Mouse (Mus musculus) midbrain, embryonic 15.5 days (tissue): ENCODE results near the gene B4galnt2. TPM values are rescaled to one million over a fixed set of nuclear protein-coding genes. Genes with fewer than 3 reads are reported as not detected.
"Not testable (repeated sequence)": the region's sequence is repeated elsewhere in the genome, so short reads cannot be mapped to it uniquely, and the experiment has no call there.

Experiments used
- ATAC-seq: fragments of 200-750 bp; cut with Nextera tagmentation; replicated peaks from 2 replicates; pipeline ENCODE4 v1.8.0; 2017; ENCODE audit warnings: moderate TSS enrichment
- H3K27ac ChIP-seq: fragments of 300-500 bp; sonication (generic); 2 replicates; pipeline ENCODE4 v1.5.1; 2015; ENCODE audit warnings: mild to moderate bottlenecking, inconsistent platforms
- H3K27me3 ChIP-seq: fragments of 300-500 bp; sonication (generic); replicated peaks from 2 replicates; pipeline ENCODE4 v1.6.1; 2015; ENCODE audit warnings: inconsistent platforms
- H3K36me3 ChIP-seq: fragments of 300-500 bp; sonication (generic); replicated peaks from 2 replicates; pipeline ENCODE4 v1.6.1; 2015; ENCODE audit warnings: inconsistent platforms
- H3K4me1 ChIP-seq: fragments of 300-500 bp; sonication (generic); 2 replicates; pipeline ENCODE4 v1.6.1; 2015; ENCODE audit warnings: inconsistent platforms
- H3K4me2 ChIP-seq: fragments of 300-500 bp; sonication (generic); 2 replicates; pipeline ENCODE4 v1.6.1; 2015; ENCODE audit warnings: inconsistent platforms, mild to moderate bottlenecking, moderate library complexity
- H3K4me3 ChIP-seq: fragments of 300-500 bp; sonication (generic); 2 replicates; pipeline ENCODE4 v1.5.1; 2015; ENCODE audit warnings: mild to moderate bottlenecking, inconsistent platforms
- H3K9ac ChIP-seq: fragments of 300-500 bp; sonication (generic); 2 replicates; pipeline ENCODE4 v1.6.1; 2015; ENCODE audit warnings: mild to moderate bottlenecking, inconsistent platforms
- H3K9me3 ChIP-seq: fragments of 300-500 bp; sonication (generic); 2 replicates; pipeline ENCODE4 v1.6.1; 2016; ENCODE audit warnings: inconsistent platforms
- WGBS: fragments of 180-500 bp; shearing (Covaris S2); methylation state at CpG from one replicate; pipeline ENCODE4 v1.1.7; 2015; ENCODE audit warnings: mixed read lengths; 5-methylcytosine and 5-hydroxymethylcytosine counted together
- polyA plus RNA-seq: library from polyadenylated mRNA; unstranded; fragments of >200 nt; fragmentation: Nextera tagmentation; extraction: Ambion mirVana; gene quantifications from 2 replicates; pipeline ENCODE4 v1.2.1, GENCODE M21; 2015

Gene B4galnt2
- polyA plus RNA-seq, 1 experiment from 2014 or later: not detected

DNA sequence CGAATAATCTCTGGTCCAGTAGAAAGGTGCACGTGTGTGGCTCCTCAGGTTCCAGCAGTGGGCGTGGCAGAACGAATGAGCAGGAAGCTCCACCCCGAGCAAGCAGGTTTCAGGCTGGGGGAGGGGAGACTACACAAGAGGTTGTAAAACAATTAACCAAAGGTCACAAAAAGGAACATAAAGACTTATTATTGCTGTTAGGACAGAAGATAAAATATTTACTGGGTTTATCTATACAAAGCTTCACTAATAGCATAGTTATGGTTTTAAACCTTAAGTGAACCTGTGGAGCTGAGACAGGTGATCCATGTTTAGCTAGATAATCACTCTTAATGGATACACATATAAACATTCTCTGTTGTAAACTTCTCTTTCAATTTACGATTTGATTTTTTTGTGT lies 8.8 kb upstream of the B4galnt2 start:
- H3K9ac ChIP-seq, H3K4me1 ChIP-seq, H3K36me3 ChIP-seq, H3K9me3 ChIP-seq, ATAC-seq, H3K4me2 ChIP-seq, H3K4me3 ChIP-seq, H3K27ac ChIP-seq: not testable (repeated sequence)
- H3K27me3 ChIP-seq: peaks cover 12% of the 10 kb centered on the region
- WGBS: 2% methylated on average over 4 of the region's 6 CpGs

DNA sequence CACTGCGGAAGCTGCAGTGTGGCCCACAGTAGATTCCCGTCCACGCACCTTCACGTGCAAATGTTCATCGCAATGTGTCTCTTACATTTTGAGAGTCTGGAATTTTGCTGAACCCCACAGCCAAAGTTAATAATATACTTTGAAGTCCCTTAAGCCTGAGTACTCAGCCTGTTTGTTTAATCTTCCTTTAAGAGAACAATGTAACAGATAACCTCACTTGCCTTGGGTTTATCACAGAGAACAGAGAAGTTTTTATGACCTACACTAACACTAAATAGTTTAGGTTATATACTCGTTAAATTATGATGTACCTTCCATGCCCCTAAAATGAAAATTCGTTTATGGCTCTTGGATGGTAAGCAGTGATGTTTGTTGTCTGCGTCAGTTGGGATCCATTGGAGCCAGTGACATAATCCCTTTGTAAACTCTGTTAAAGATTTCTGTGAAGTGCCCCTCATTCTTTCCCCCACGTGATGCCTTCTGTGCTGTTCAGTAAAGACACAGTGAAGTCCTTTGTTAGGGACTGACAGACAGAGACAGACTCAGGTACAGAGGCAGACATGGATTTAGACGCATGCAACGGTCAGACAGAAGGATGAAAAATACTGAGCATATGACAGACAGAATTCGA lies 7.4 kb upstream of the B4galnt2 start:
- Histone ChIP-seq H3K4me3 (no peak overlapping the region), H3K36me3 (no peaks in the 10 kb centered on the region), H3K27me3 (peaks cover 22% of the 10 kb centered on the region), H3K4me2 (no peak overlapping the region), H3K4me1 (no peaks in the 10 kb centered on the region), H3K27ac (no peak overlapping the region), H3K9ac (no peak overlapping the region), H3K9me3 (no peaks in the 10 kb centered on the region)
- WGBS: 54% methylated on average over 12 of the region's 12 CpGs
- no peak for ATAC-seq

DNA sequence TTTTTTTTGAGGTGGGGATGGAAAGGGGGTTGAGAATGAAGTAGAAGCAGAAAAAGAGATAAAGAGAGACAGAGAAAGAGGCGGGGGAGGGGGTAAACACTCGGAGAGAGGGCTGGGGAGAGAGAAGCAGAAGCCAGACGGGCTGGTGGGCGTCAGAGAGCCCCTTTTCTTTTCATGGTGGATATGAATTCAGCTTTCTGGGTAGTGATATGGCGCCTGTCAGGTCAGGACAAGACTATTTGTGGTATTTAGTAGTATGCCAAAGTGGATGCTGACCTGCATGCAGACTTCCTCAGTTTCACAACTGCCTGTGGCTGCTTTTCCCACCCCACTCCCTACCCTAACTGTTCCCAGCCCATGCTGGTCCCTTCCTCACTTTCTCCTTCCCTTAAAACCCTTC lies 1.7 kb upstream of the B4galnt2 start:
- no peak overlapping the region for H3K4me3 ChIP-seq
- no peak for ATAC-seq
- peaks cover 20% of the 10 kb centered on the region for H3K4me1 ChIP-seq
- H3K36me3 ChIP-seq: no peaks in the 10 kb centered on the region
- peaks cover 61% of the 10 kb centered on the region for H3K27me3 ChIP-seq
- H3K4me2 ChIP-seq: no peak overlapping the region
- no peak overlapping the region for H3K9ac ChIP-seq
- H3K9me3 ChIP-seq: no peaks in the 10 kb centered on the region
- H3K27ac ChIP-seq: no peak overlapping the region
- WGBS: 5% methylated on average over 5 of the region's 5 CpGs

DNA sequence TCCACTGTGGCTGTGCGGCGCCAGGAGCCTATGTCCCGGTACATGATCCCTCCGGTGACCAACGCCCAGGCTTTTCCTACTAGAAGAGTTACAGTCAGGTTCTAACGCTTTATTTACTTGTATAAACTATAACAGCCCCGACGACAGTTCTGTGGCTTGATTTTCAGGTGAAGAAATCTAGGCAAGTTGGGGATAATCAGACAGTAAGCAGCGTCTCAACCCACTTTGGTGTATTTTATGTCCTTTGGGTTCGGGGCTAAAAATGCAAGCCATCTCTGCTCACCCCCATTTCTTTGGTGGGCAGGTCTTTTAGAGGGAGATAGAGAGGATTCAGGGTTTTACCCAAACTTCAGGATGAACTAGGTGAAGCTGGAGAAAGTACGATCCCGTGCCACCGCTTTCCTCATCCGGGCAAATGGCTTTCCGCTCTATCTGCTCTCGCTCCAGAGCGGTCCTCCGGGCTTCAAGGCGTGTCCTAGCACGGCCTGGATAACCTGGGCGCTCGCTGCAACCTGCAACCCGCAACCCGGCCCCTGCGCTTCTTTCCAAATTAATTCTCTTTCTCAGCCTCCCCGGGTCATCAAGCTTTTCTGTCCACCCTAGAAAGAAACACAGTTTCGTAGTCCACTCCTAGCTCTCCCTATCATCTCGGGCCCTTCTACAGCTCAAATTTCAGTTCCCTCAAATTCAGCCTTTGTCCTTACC lies 467 bp upstream of the B4galnt2 start:
- Histone ChIP-seq H3K4me3 (peak overlapping the region; percentile 20), H3K9me3 (no peaks in the 10 kb centered on the region), H3K36me3 (no peaks in the 10 kb centered on the region), H3K4me1 (peaks cover 20% of the 10 kb centered on the region), H3K9ac (no peak overlapping the region), H3K27ac (no peak overlapping the region), H3K4me2 (peak overlapping the region; percentile 32), H3K27me3 (peaks cover 68% of the 10 kb centered on the region)
- WGBS: under 1% methylated on average over 28 of the region's 28 CpGs
- ATAC-seq: no peak

DNA sequence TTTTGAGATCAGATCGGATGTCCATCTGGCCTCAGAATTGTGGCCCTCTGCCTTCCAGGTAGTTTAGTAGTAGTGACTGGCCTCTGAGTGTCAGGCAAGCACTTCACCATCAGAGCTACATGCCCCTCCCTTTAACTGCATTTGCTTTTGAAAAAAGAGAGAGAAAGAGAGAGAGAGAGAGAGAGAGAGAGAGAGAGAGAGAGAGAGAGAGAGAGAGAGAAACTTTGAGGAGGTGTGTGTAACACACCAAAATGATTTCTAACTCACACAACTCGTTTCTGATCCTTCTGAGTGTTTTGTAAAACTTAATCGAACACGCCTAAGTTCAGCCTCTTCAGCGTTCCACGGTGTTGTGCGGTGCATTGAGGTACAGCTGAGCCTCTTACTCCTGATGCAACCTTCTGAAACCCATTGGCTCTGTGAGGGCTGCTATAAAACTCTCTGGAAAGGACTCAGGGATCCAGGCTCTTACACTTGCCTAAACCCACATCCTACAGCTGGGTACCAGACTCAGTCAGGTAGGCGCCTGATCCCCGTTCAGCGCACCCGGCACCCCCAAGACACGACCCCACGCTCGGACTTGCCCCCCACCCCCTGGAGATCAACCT lies 628 bp downstream of the B4galnt2 start:
- peaks cover 68% of the 10 kb centered on the region for H3K27me3 ChIP-seq
- ATAC-seq: no peak
- no peaks in the 10 kb centered on the region for H3K36me3 ChIP-seq
- 4% methylated on average over 14 of the region's 14 CpGs for WGBS
- H3K9me3 ChIP-seq: no peaks in the 10 kb centered on the region
- H3K4me3 ChIP-seq: peak overlapping the region; percentile 9; the same call in 1 of the 2 replicates
- H3K9ac ChIP-seq: no peak overlapping the region
- peaks cover 20% of the 10 kb centered on the region for H3K4me1 ChIP-seq
- peak overlapping the region; percentile 32 for H3K4me2 ChIP-seq
- H3K27ac ChIP-seq: no peak overlapping the region

DNA sequence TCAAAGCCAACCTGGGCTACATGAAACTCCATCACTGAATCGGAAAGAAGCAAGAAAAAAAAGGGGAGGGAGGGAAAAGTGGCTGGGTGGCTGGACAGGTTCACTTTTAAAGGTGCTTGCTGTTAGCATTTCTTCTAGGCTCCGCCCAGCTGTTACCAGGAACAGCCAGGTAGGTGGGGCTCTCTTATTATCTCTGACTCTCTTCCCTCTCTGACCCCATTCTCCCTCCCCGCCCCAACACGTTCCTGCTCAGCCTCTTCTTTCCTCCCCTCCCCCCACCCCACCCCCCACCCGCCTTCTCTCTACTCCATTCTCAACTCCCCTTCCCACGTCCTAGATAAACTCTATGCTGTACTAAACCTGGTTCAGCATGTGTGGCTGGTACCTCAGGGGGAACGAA lies 3.1 kb downstream of the B4galnt2 start:
- peaks cover 20% of the 10 kb centered on the region for H3K4me1 ChIP-seq
- 23% methylated on average over 6 of the region's 7 CpGs for WGBS

DNA sequence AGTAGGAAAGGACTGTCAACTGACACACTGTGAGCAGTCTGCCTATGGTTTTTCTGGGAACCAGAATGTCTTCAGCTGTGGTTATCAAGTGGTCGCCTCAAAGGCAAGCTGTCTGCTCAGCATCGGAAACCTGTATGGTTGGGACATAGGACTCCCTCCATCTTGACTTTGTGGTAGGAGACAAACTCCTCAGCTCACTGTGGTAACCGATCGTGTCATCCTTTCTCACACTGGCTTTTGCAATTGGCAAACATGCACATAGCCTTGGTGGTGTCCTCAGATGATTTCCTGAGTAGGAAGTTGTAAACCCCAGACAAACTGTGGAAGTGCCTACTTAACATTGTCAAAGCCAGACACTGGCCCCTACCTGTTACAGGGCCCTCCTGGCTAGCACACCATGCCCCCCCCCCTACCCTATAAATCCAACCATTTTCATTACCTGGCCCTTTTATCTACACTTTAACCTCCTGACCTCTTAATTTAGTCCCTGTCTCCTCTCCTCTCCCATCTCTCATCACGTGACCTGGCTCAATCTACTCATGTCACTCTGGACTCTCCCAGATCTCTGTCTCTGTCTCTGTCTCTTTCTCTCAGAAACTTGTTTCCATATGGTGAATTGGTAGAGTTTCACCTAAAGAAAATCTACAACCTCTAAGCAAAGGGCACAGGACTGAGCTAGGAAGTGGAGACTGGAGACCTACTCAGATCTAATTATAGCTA lies 6.7 kb downstream of the B4galnt2 start:
- 89% methylated on average over 5 of the region's 5 CpGs for WGBS
- Histone ChIP-seq H3K36me3 (no peaks in the 10 kb centered on the region), H3K4me3 (no peak overlapping the region), H3K27me3 (peaks cover 20% of the 10 kb centered on the region), H3K9ac (no peak overlapping the region), H3K27ac (no peak overlapping the region), H3K4me1 (no peaks in the 10 kb centered on the region), H3K9me3 (no peaks in the 10 kb centered on the region), H3K4me2 (no peak overlapping the region)
- ATAC-seq: no peak

More for the DNA sequence above, 3.1 kb downstream of the B4galnt2 start:
- H3K9me3 ChIP-seq: no peaks in the 10 kb centered on the region
- ATAC-seq: no peak
- no peak overlapping the region for H3K9ac ChIP-seq
- no peak overlapping the region for H3K4me2 ChIP-seq
- no peak overlapping the region for H3K27ac ChIP-seq
- H3K4me3 ChIP-seq: no peak overlapping the region
- peaks cover 50% of the 10 kb centered on the region for H3K27me3 ChIP-seq
- H3K36me3 ChIP-seq: no peaks in the 10 kb centered on the region

DNA sequence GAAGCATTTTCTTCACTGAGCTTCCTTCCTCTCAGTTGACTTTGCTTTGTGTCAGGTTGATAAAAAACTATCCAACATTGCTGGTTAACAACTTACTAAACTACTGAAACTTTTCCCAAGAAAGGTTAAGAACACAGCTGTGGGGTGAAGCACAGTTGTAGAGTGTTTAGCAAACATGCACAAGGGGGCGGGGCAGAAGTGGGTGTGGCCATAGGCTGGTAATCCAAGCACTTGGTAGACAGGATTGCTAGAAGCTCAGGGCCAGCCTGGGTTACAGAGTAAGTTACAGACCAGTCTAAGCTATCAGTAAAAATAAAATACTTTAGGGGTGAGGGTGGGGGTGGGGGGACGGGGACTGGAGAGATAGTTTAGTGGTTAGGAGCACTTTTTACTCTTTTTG lies 10.4 kb downstream of the B4galnt2 start:
- 70% methylated on average over 2 of the region's 2 CpGs for WGBS
- no peak overlapping the region for H3K4me3 ChIP-seq
- no peak overlapping the region for H3K27ac ChIP-seq
- no peak overlapping the region for H3K4me2 ChIP-seq
- ATAC-seq: no peak
- no peaks in the 10 kb centered on the region for H3K27me3 ChIP-seq
- H3K36me3 ChIP-seq: no peaks in the 10 kb centered on the region
- H3K9me3 ChIP-seq: no peaks in the 10 kb centered on the region
- no peaks in the 10 kb centered on the region for H3K4me1 ChIP-seq
- H3K9ac ChIP-seq: no peak overlapping the region

DNA sequence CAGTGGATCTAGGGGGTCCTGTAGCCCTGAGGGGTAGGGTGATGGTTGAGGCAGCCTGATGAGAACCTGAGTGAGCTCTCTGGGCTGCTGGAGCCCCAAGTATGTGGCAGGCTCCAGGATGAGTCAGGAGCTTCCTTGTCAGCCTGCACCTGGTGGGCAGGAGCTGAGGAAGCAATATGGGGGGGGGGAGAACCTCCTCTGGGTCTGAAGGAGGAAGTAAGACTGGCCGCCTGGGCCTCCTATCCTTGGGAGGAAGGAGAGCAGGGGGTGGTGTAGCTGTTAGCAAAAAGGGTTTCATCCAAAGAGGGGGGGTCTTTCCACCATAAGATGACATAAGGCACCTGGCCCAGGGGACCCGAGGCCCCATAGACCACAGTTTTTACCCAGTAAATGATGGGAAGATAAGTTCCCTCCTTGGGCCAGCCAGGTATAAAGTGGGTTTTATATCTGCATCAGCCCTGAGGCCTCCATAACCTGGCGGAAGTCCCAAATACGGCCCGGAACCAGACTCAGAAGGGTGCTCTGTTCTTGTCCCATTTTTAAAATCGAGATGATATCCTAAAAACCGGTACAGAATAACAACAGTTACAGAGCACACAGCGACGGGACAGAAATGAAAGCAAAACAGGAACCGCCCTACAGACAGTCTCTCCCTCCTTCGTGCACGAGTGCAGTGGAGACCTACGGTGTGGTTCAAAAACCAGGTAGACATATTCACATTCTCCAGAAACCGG lies 18.1 kb downstream of the B4galnt2 start:
- H3K36me3 ChIP-seq: no peaks in the 10 kb centered on the region
- no peak overlapping the region for H3K4me3 ChIP-seq
- WGBS: 86% methylated on average over 14 of the region's 14 CpGs
- H3K4me1 ChIP-seq: no peaks in the 10 kb centered on the region
- no peaks in the 10 kb centered on the region for H3K27me3 ChIP-seq
- no peaks in the 10 kb centered on the region for H3K9me3 ChIP-seq
- H3K9ac ChIP-seq: no peak overlapping the region
- H3K4me2 ChIP-seq: no peak overlapping the region
- ATAC-seq: no peak
- no peak overlapping the region for H3K27ac ChIP-seq

DNA sequence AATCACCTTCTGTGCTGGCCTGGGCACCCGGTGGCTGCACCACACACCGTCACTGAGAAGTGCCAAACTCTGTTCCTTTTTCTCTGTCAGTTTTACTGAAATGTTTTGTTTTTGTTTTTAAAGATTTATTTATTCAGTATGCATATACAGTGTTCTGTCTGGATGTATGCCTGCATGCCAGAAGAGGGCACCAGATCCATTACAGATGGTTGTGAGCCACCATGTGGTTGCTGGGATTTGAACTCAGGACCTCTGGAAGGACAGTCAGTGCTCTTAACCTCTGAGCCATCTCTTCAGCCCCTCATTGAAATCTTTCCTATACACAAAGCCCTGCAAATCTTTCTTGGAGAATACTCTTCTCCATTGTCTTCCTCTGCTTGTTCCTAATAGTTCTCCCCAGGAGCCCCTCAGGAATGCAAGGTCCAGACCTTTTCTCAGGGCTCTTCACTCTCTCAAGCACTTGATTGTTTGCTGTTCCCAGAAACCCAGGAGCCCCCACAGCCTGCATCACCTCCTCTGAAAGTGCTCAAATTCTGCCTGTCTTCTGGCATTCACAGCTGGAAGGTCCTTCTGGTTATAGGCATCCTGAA lies 24.1 kb downstream of the B4galnt2 start:
- ATAC-seq: no peak

DNA sequence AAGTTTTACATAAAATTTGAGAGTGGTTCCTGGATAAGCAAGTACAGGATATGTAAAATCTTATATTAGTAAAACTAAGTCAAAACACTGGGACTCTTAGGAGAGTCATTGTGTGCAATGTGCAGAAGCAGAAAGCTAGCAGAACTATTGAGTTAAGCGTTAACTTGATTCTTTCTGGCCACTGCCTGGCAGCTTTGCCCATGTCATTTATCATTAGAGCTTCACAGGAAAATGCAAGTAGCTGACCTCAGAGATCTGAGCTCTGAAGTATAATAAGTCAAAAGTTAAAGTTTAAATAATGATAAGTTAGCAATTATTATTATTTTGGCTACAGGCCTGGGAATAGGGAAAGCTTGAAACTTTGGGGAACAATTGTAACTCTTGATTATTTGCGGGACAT lies 34.8 kb downstream of the B4galnt2 start:
- H3K4me3 ChIP-seq, H3K9ac ChIP-seq, H3K4me2 ChIP-seq, H3K27ac ChIP-seq, H3K36me3 ChIP-seq, H3K4me1 ChIP-seq, H3K27me3 ChIP-seq, ATAC-seq, H3K9me3 ChIP-seq: not testable (repeated sequence)
- 82% methylated on average over 2 of the region's 2 CpGs for WGBS

More for the DNA sequence above, 24.1 kb downstream of the B4galnt2 start:
- WGBS: 74% methylated on average over 2 of the region's 2 CpGs
- Histone ChIP-seq H3K27ac (no peak overlapping the region), H3K4me2 (no peak overlapping the region), H3K9me3 (no peaks in the 10 kb centered on the region), H3K9ac (no peak overlapping the region), H3K4me3 (no peak overlapping the region), H3K4me1 (no peaks in the 10 kb centered on the region), H3K27me3 (no peaks in the 10 kb centered on the region), H3K36me3 (no peaks in the 10 kb centered on the region)
